Mouse (Mus musculus) cerebellum, postnatal 36 days (tissue): ENCODE results near the gene B4galnt1.
"Not testable (repeated sequence)": the region's sequence is repeated elsewhere in the genome, so short reads cannot be mapped to it uniquely, and the experiment has no call there.

Experiments used
- DNase-seq, 2 experiments: peaks; one replicate each; pipeline ENCODE4 v3.0.0; 2021 to 2022; ENCODE audit warnings: mixed read lengths in 2 of 2

B4galnt1 gene

GRCm38 (mm10) chr10:127189651-127190381 is 24.8 kb downstream of the B4galnt1 start, which contains the start of gene Arhgef25:
Arhgef25 (minus strand) TSS chr10:127190083.
- DNase-seq = peak in 1 of 2 experiments; percentile 34

- DNase-seq = no peak
Observed at GRCm38 (mm10) chr10:127190398-127191190, 25.6 kb downstream of the B4galnt1 start.

- no peak for DNase-seq
Observed at GRCm38 (mm10) chr10:127191191-127192056, 26.4 kb downstream of the B4galnt1 start.

GRCm38 (mm10) chr10:127192057-127192328 is 27.0 kb downstream of the B4galnt1 start:
- DNase-seq = not testable (repeated sequence)

- DNase-seq = no peak
Observed at GRCm38 (mm10) chr10:127193011-127193410, 28.0 kb downstream of the B4galnt1 start.

- peak; percentile 71 to 73 for DNase-seq
Observed at GRCm38 (mm10) chr10:127194428-127195327, 29.7 kb downstream of the B4galnt1 start.

GRCm38 (mm10) chr10:127195328-127196129 is 30.5 kb downstream of the B4galnt1 start, which contains the start of gene Dtx3:
Dtx3 (minus strand) TSS chr10:127195728.
- peak; percentile 50 to 59 for DNase-seq

- DNase-seq = peak; percentile 55 to 59
Observed at GRCm38 (mm10) chr10:127196392-127196791, 31.4 kb downstream of the B4galnt1 start.

- DNase-seq = no peak
Observed at GRCm38 (mm10) chr10:127197104-127197503, 32.1 kb downstream of the B4galnt1 start.

- DNase-seq = no peak
Observed at GRCm38 (mm10) chr10:127197505-127198110, 32.6 kb downstream of the B4galnt1 start.

- DNase-seq = no peak
Observed at GRCm38 (mm10) chr10:127198492-127198891, 33.5 kb downstream of the B4galnt1 start.

- no peak for DNase-seq
Observed at GRCm38 (mm10) chr10:127199068-127199467, 34.0 kb downstream of the B4galnt1 start.

GRCm38 (mm10) chr10:127199474-127199873 is 34.4 kb downstream of the B4galnt1 start:
- DNase-seq = no peak

- no peak for DNase-seq
Observed at GRCm38 (mm10) chr10:127200279-127200678, 35.3 kb downstream of the B4galnt1 start.

- DNase-seq = no peak
Observed at GRCm38 (mm10) chr10:127203106-127203505, 38.1 kb downstream of the B4galnt1 start.

- DNase-seq = no peak
Observed at GRCm38 (mm10) chr10:127204589-127204988, 39.6 kb downstream of the B4galnt1 start.

GRCm38 (mm10) chr10:127205373-127205772 is 40.3 kb downstream of the B4galnt1 start:
- DNase-seq = no peak

GRCm38 (mm10) chr10:127208921-127209320 is 43.9 kb downstream of the B4galnt1 start:
- DNase-seq = no peak

GRCm38 (mm10) chr10:127209928-127210570 is 45.0 kb downstream of the B4galnt1 start:
- no peak for DNase-seq

GRCm38 (mm10) chr10:127210961-127211405 is 46.0 kb downstream of the B4galnt1 start:
- peak in 1 of 2 experiments; percentile 19 for DNase-seq
